Mouse (Mus musculus) cerebellum, adult 2 months (tissue): ENCODE measurements around the gene Phf14. TPM values are rescaled to one million over a fixed set of nuclear protein-coding genes. Genes with fewer than 3 reads are reported as not detected.

Experiments
- DNase-seq, 2 experiments: peaks; one replicate each; pipeline ENCODE4 v3.0.0; 2021
- H3K27ac ChIP-seq: fragments of 200-500 bp; 2 replicates; pipeline ENCODE4 v1.5.1; 2012; ENCODE audit warnings: low read length, control low read depth, inconsistent platforms; ENCODE audit not compliant: insufficient read depth
- H3K27me3 ChIP-seq: fragments of 200-500 bp; 2 replicates; pipeline ENCODE4 v1.6.1; 2012; ENCODE audit warnings: inconsistent platforms, mild to moderate bottlenecking, low read length, moderate library complexity; ENCODE audit not compliant: control insufficient read depth, insufficient read depth
- H3K4me1 ChIP-seq: fragments of 200-500 bp; 2 replicates; pipeline ENCODE4 v1.6.1; 2011; ENCODE audit warnings: low read length; ENCODE audit not compliant: control insufficient read depth, insufficient read depth
- H3K4me3 ChIP-seq: fragments of 200-500 bp; replicated peaks from 2 replicates; pipeline ENCODE3; 2011; ENCODE audit warnings: mild to moderate bottlenecking, low read depth, low read length, control low read depth; ENCODE audit not compliant: insufficient read depth
- CTCF ChIP-seq: fragments of 200-500 bp; IDR thresholded peaks from 2 replicates; pipeline ENCODE4 v1.5.1; 2011; ENCODE audit warnings: low read depth, mild to moderate bottlenecking, control low read depth, low read length, moderate library complexity, borderline replicate concordance; ENCODE audit not compliant: insufficient read depth
- POLR2A ChIP-seq: fragments of 200-500 bp; IDR thresholded peaks from 2 replicates; pipeline ENCODE4 v1.6.1; 2011; ENCODE audit warnings: low read length, control low read depth, borderline replicate concordance; ENCODE audit not compliant: insufficient read depth
- WGBS: fragments of 180-500 bp; shearing (Covaris S2); methylation state at CpG from one replicate; pipeline ENCODE4 v1.1.7; 2018; 5-methylcytosine and 5-hydroxymethylcytosine counted together
- polyA plus RNA-seq: library from polyadenylated mRNA; depleted of rRNA; stranded (reverse); fragments of >200 nt; gene quantifications from 2 replicates; pipeline ENCODE4 v1.2.3, GENCODE M21; 2012

Gene Phf14
- polyA plus RNA-seq, 1 experiment = 37.9 TPM

DNA sequence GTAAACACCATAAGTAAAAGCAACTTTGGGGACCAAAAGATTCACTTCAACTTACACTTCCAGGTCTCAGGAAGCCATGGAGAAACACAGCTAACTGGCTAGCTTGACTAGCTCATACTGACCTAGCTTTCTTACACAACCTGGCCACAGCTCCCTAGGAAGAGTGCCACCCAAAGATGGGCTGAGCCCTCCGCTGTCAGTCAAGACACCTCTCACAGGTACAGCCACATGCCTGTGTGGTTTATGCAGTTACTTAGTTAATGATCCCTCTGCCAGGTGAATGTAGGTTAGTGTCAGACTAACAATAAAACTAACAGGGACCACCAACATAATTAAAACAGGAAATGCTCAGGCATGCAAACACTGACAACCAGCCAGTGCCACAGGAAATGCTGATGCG lies 174.1 kb downstream of the Phf14 start:
- TF ChIP-seq CTCF (no peak), POLR2A (no peak)
- no peak for DNase-seq
- peaks cover 5% of the 10 kb centered on the region; the same call in 1 of the 2 replicates for H3K4me1 ChIP-seq
- 89% methylated on average over 2 of the region's 2 CpGs for WGBS
- H3K4me3 ChIP-seq = no peak overlapping the region
- no peaks in the 10 kb centered on the region for H3K27me3 ChIP-seq
- H3K27ac ChIP-seq = no peak overlapping the region

DNA sequence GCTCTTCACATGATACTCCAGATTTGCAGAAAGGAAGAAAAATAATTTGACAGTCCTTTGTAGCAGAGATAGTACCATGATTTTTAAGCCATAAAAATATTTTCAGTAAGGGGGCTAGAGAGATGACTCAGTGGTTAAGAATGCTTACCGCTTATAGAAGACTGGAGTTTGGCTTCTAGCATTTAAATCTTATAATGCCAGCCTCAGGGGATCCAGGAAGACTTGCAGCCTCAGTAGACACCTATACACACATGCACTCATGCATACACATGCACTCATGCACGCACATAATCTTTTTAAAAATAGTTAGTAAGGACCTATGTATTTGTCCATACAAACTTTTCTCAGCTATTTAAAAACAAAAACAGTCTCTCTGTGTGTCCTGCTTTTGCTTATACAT lies 174.5 kb downstream of the Phf14 start:
- Histone ChIP-seq H3K4me3 (no peak overlapping the region), H3K27me3 (no peaks in the 10 kb centered on the region), H3K27ac (no peak overlapping the region), H3K4me1 (peaks cover 5% of the 10 kb centered on the region; the same call in 1 of the 2 replicates)
- DNase-seq = no peak
- WGBS = 88% methylated on average over 2 of the region's 2 CpGs
- no peak for TF ChIP-seq POLR2A
- TF ChIP-seq CTCF = no peak

DNA sequence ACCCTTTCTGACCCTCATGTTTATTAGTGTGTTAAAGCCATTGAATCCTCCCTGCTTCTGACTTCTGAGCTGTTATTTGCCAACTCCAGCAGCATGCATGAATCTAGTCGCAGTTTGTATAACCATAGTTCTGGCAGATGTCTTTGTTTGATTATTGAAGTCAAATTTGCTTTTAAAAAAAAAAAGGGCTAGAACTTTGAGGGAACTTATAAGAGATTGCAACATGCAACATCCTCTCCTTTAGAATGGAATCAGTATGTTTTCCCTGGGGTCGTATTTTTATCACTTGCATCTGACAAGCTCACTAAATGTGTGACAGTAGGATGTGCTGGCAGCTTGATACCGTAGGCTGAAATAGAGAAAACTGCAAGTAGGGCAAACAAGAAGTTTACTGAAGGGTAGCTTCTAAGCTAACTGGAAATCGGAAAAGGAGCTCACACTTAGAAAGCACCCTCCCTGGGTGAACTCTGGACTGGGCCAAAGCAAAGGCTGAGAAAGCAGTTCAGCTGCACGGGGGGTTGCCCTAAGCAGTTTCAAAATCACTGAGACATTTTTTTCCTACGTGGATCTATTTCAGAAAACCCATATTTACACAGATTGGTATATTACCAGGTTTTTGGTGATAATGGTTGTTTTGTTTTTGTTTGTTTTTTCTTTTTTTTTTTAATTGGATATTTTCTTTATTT lies 175.1 kb downstream of the Phf14 start:
- WGBS = 82% methylated on average over 6 of the region's 6 CpGs
- Histone ChIP-seq H3K27me3 (no peaks in the 10 kb centered on the region), H3K4me1 (peaks cover 2% of the 10 kb centered on the region; the same call in 1 of the 2 replicates), H3K4me3 (no peak overlapping the region), H3K27ac (no peak overlapping the region)
- no peak for TF ChIP-seq CTCF
- TF ChIP-seq POLR2A = no peak
- DNase-seq = no peak

DNA sequence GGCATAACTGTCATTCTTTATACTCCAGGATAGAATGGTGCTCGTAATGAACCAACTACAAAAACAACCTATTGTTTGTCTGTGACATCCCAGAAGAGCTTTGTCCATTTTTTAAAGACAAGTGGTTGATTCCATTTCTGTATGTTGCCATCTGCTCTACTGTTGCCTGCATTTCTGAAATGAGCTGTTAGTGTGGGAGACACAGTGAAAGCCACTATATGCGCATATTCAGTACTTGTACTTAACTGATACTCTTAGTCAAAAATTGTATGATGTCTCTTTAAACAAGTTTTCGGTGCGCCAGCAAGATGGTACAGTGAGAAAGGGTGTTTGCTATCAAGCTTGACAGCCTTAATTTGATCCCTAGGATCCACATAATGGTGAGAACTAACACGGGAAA lies 177.1 kb downstream of the Phf14 start:
- Histone ChIP-seq H3K27ac (no peak overlapping the region), H3K27me3 (no peaks in the 10 kb centered on the region), H3K4me3 (no peak overlapping the region), H3K4me1 (no peaks in the 10 kb centered on the region)
- WGBS = 95% methylated on average over 5 of the region's 5 CpGs
- no peak for DNase-seq
- TF ChIP-seq CTCF (no peak), POLR2A (no peak)

DNA sequence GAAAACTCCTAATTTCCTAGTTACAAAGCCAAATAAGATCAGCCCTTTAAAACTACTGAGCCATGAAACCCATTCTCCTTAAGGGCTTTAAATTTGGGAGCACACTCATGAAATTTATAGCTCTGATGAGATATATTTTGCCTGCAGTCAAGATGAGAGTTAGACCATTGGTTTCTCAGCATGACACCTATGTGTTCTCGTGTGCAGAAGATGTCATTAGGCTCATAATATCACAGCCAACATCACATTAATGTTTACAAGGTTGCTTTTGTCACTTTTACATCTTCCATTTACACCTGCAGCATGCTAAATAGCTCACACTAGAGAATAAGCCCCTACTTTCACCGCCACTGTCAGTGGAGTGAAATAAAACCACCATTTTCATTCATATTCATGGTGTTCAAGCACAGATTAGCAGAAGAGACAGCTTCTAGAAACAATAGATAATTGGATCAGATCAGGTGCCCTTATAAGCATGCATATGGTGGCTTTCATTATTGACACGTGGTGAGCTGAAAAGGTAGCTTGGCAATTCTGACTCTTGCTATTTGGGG lies 181.9 kb downstream of the Phf14 start:
- TF ChIP-seq POLR2A (no peak), CTCF (no peak)
- H3K27me3 ChIP-seq = no peaks in the 10 kb centered on the region
- H3K4me3 ChIP-seq = no peak overlapping the region
- WGBS = 39% methylated on average over 3 of the region's 3 CpGs
- no peaks in the 10 kb centered on the region for H3K4me1 ChIP-seq
- no peak for DNase-seq
- H3K27ac ChIP-seq = no peak overlapping the region

DNA sequence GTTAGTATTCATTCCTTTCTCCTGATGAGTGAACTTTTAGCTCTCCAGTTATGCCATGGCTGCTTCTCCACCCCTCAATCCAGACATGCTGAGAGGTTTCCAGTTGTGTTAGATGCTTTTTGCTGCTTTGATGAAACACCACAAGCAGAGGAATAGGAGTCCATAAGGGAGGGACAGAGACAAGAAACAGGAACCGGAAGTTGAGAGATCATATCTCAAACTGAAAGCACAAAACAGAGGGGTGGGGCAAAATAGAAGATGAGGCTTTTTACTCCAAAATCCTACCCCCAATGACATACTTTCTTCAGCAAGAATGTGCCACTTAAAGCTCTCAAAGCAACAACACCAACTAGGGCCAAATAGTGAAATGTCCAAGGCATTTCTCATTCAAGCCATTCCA lies 188.1 kb downstream of the Phf14 start:
- 94% methylated on average over 1 of the region's 1 CpGs for WGBS
- no peak overlapping the region for H3K27ac ChIP-seq
- DNase-seq = no peak
- no peaks in the 10 kb centered on the region for H3K27me3 ChIP-seq
- H3K4me3 ChIP-seq = no peak overlapping the region
- TF ChIP-seq POLR2A (no peak), CTCF (no peak)
- H3K4me1 ChIP-seq = no peaks in the 10 kb centered on the region

DNA sequence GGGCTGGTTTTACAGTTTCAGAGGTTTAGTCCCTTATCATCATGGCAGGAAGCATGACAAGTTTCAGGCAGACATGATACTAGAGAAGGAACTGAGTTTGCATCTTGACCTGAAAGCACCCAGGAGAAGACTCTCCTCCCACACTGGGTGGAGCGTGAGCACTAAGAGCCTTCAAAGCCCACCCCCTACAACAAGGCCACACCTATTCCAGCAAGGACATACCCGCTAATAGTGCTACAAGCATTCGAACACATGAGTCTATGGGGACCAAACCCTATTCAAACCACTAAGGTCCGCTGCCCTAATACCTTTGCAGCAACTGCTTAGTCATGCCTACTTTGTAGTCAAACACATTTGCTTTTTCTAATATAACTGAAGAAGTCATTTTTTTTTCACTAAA lies 189.5 kb downstream of the Phf14 start:
- no peak overlapping the region for H3K27ac ChIP-seq
- no peak for DNase-seq
- no peaks in the 10 kb centered on the region for H3K4me1 ChIP-seq
- WGBS = 64% methylated on average over 4 of the region's 4 CpGs
- no peaks in the 10 kb centered on the region for H3K27me3 ChIP-seq
- no peak overlapping the region for H3K4me3 ChIP-seq
- TF ChIP-seq CTCF (no peak), POLR2A (no peak)

DNA sequence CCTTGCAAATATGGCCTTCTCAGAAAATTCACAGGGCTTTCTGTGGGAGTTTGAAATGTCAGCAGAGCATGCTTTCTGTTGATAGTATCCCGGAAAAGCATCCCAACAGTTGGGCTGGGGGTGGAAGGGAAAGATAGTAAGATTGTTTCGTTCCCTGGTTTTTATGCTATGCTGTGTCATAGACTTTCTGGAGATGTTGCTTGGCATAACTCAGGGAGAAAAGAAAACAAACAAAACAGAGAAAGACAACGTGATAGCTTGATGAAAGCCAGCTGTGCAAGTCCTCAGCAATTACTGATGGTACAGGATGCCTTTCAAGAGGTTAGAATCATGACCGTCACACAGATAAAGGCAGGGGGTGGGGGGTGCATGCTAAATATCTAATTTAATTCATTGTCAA lies 197.5 kb downstream of the Phf14 start:
- 81% methylated on average over 4 of the region's 4 CpGs for WGBS
- Histone ChIP-seq H3K27me3 (no peaks in the 10 kb centered on the region), H3K4me1 (no peaks in the 10 kb centered on the region), H3K4me3 (no peak overlapping the region), H3K27ac (no peak overlapping the region)
- no peak for DNase-seq
- TF ChIP-seq POLR2A = no peak
- TF ChIP-seq CTCF = no peak
